Mouse (Mus musculus): ENCODE measurements around the gene Zc3hav1l. TPM values are rescaled to one million over a fixed set of nuclear protein-coding genes. Genes with fewer than 3 reads are reported as not detected.

The Zc3hav1l gene
- polyA plus RNA-seq, 1 experiment from 2014 or later, result 8.3 TPM

GRCm38 (mm10) chr6:38337166-38337705 is 38.2 kb upstream of the Zc3hav1l start:
- no peak for ATAC-seq (ENCODE audit: low FRiP score, low TSS enrichment)
- Histone ChIP-seq H3K4me3 (ENCODE audit: low read length) (no peak overlapping the region), H3K27ac (ENCODE audit: low read length) (no peak overlapping the region), H3K9ac (replicated peaks; ENCODE audit: low read length) (no peak overlapping the region), H3K36me3 (ENCODE audit: insufficient read depth, low read length) (no peaks in the 10 kb centered on the region), H3K9me3 (ENCODE audit: low read length) (no peaks in the 10 kb centered on the region), H3K4me2 (replicated peaks; ENCODE audit: low read depth, low read length) (no peak overlapping the region), H3K4me1 (ENCODE audit: insufficient read depth, low read length) (no peaks in the 10 kb centered on the region), H3K27me3 (ENCODE audit: insufficient read depth, low read length) (no peaks in the 10 kb centered on the region)
- WGBS, result 87% methylated on average over 4 of the region's 4 CpGs

- H3K36me3 ChIP-seq (ENCODE audit: insufficient read depth, low read length), result no peaks in the 10 kb centered on the region
- H3K9ac ChIP-seq (replicated peaks; ENCODE audit: low read length), result no peak overlapping the region
- H3K27ac ChIP-seq (ENCODE audit: low read length), result no peak overlapping the region
- no peaks in the 10 kb centered on the region for H3K27me3 ChIP-seq (ENCODE audit: insufficient read depth, low read length)
- H3K9me3 ChIP-seq (ENCODE audit: low read length), result no peaks in the 10 kb centered on the region
- no peaks in the 10 kb centered on the region for H3K4me1 ChIP-seq (ENCODE audit: insufficient read depth, low read length)
- 0 out of 2 replicates have a peak overlapping the region, but pooled peaks have one; percentile 19 for H3K4me2 ChIP-seq (replicated peaks; ENCODE audit: low read depth, low read length)
- no peak overlapping the region for H3K4me3 ChIP-seq (ENCODE audit: low read length)
- 0 out of 2 replicates have a peak, but pooled peaks have one; percentile 51 for ATAC-seq (ENCODE audit: low FRiP score, low TSS enrichment)
- WGBS, result 52% methylated on average over 6 of the region's 6 CpGs
These were observed 36.2 kb upstream of the Zc3hav1l start for GRCm38 (mm10) chr6:38335264-38335663.

- no peak overlapping the region for H3K27ac ChIP-seq (ENCODE audit: low read length)
- WGBS, result 31% methylated on average over 4 of the region's 4 CpGs
- no peak for ATAC-seq (ENCODE audit: low FRiP score, low TSS enrichment)
- H3K9me3 ChIP-seq (ENCODE audit: low read length), result no peaks in the 10 kb centered on the region
- H3K4me3 ChIP-seq (ENCODE audit: low read length), result no peak overlapping the region
- H3K4me2 ChIP-seq (replicated peaks; ENCODE audit: low read depth, low read length), result no peak overlapping the region
- H3K36me3 ChIP-seq (ENCODE audit: insufficient read depth, low read length), result no peaks in the 10 kb centered on the region
- no peak overlapping the region for H3K9ac ChIP-seq (replicated peaks; ENCODE audit: low read length)
- no peaks in the 10 kb centered on the region for H3K27me3 ChIP-seq (ENCODE audit: insufficient read depth, low read length)
- H3K4me1 ChIP-seq (ENCODE audit: insufficient read depth, low read length), result no peaks in the 10 kb centered on the region
These were observed 27.5 kb upstream of the Zc3hav1l start for GRCm38 (mm10) chr6:38326596-38326995.

GRCm38 (mm10) chr6:38320621-38321020 is 21.6 kb upstream of the Zc3hav1l start:
- no peaks in the 10 kb centered on the region for H3K36me3 ChIP-seq (ENCODE audit: insufficient read depth, low read length)
- WGBS, result 92% methylated on average over 9 of the region's 9 CpGs
- H3K4me3 ChIP-seq (ENCODE audit: low read length), result no peak overlapping the region
- H3K4me2 ChIP-seq (replicated peaks; ENCODE audit: low read depth, low read length), result no peak overlapping the region
- H3K9ac ChIP-seq (replicated peaks; ENCODE audit: low read length), result no peak overlapping the region
- H3K27ac ChIP-seq (ENCODE audit: low read length), result no peak overlapping the region
- no peak for ATAC-seq (ENCODE audit: low FRiP score, low TSS enrichment)
- no peaks in the 10 kb centered on the region for H3K9me3 ChIP-seq (ENCODE audit: low read length)
- H3K4me1 ChIP-seq (ENCODE audit: insufficient read depth, low read length), result no peaks in the 10 kb centered on the region
- H3K27me3 ChIP-seq (ENCODE audit: insufficient read depth, low read length), result no peaks in the 10 kb centered on the region

GRCm38 (mm10) chr6:38316050-38316449 is 17.0 kb upstream of the Zc3hav1l start:
- Histone ChIP-seq H3K9me3 (ENCODE audit: low read length) (no peaks in the 10 kb centered on the region), H3K4me2 (replicated peaks; ENCODE audit: low read depth, low read length) (no peak overlapping the region), H3K9ac (replicated peaks; ENCODE audit: low read length) (no peak overlapping the region), H3K27ac (ENCODE audit: low read length) (no peak overlapping the region), H3K4me1 (ENCODE audit: insufficient read depth, low read length) (no peaks in the 10 kb centered on the region), H3K36me3 (ENCODE audit: insufficient read depth, low read length) (no peaks in the 10 kb centered on the region), H3K27me3 (ENCODE audit: insufficient read depth, low read length) (no peaks in the 10 kb centered on the region), H3K4me3 (ENCODE audit: low read length) (no peak overlapping the region)
- no peak for ATAC-seq (ENCODE audit: low FRiP score, low TSS enrichment)
- WGBS, result 91% methylated on average over 4 of the region's 4 CpGs

GRCm38 (mm10) chr6:38309741-38310140 is 10.7 kb upstream of the Zc3hav1l start:
- Histone ChIP-seq H3K4me2 (replicated peaks; ENCODE audit: low read depth, low read length) (no peak overlapping the region), H3K27me3 (ENCODE audit: insufficient read depth, low read length) (no peaks in the 10 kb centered on the region), H3K27ac (ENCODE audit: low read length) (no peak overlapping the region), H3K9ac (replicated peaks; ENCODE audit: low read length) (no peak overlapping the region), H3K36me3 (ENCODE audit: insufficient read depth, low read length) (peaks cover 2% of the 10 kb centered on the region; the same call in 1 of the 2 replicates), H3K4me1 (ENCODE audit: insufficient read depth, low read length) (no peaks in the 10 kb centered on the region), H3K4me3 (ENCODE audit: low read length) (no peak overlapping the region), H3K9me3 (ENCODE audit: low read length) (peaks cover 3% of the 10 kb centered on the region)
- ATAC-seq (ENCODE audit: low FRiP score, low TSS enrichment), result no peak

GRCm38 (mm10) chr6:38304981-38305380 is 5.9 kb upstream of the Zc3hav1l start:
- ATAC-seq (ENCODE audit: low FRiP score, low TSS enrichment), result no peak
- H3K4me1 ChIP-seq (ENCODE audit: insufficient read depth, low read length), result no peaks in the 10 kb centered on the region
- H3K27me3 ChIP-seq (ENCODE audit: insufficient read depth, low read length), result no peaks in the 10 kb centered on the region
- WGBS, result 88% methylated on average over 3 of the region's 3 CpGs
- no peak overlapping the region for H3K4me3 ChIP-seq (ENCODE audit: low read length)
- H3K9ac ChIP-seq (replicated peaks; ENCODE audit: low read length), result no peak overlapping the region
- peaks cover 5% of the 10 kb centered on the region; the same call in 1 of the 2 replicates for H3K36me3 ChIP-seq (ENCODE audit: insufficient read depth, low read length)
- H3K9me3 ChIP-seq (ENCODE audit: low read length), result peaks cover 12% of the 10 kb centered on the region
- no peak overlapping the region for H3K4me2 ChIP-seq (replicated peaks; ENCODE audit: low read depth, low read length)
- no peak overlapping the region for H3K27ac ChIP-seq (ENCODE audit: low read length)

GRCm38 (mm10) chr6:38298246-38298635 is 818 bp downstream of the Zc3hav1l start:
- peaks cover 7% of the 10 kb centered on the region; the same call in 1 of the 2 replicates for H3K9me3 ChIP-seq (ENCODE audit: low read length)
- H3K36me3 ChIP-seq (ENCODE audit: insufficient read depth, low read length), result peaks cover 31% of the 10 kb centered on the region
- 0 out of 2 replicates have a peak, but pooled peaks have one; percentile 21 for ATAC-seq (ENCODE audit: low FRiP score, low TSS enrichment)
- peak overlapping the region; percentile 98 for H3K27ac ChIP-seq (ENCODE audit: low read length)
- H3K9ac ChIP-seq (replicated peaks; ENCODE audit: low read length), result peak overlapping the region; percentile 97
- peaks cover 11% of the 10 kb centered on the region; the same call in 1 of the 2 replicates for H3K4me1 ChIP-seq (ENCODE audit: insufficient read depth, low read length)
- peak overlapping the region; percentile 54 for H3K4me2 ChIP-seq (replicated peaks; ENCODE audit: low read depth, low read length)
- no peaks in the 10 kb centered on the region for H3K27me3 ChIP-seq (ENCODE audit: insufficient read depth, low read length)
- WGBS, result 0% methylated on average over 10 of the region's 10 CpGs
- H3K4me3 ChIP-seq (ENCODE audit: low read length), result peak overlapping the region; percentile 85

GRCm38 (mm10) chr6:38297580-38298245 is 1.3 kb downstream of the Zc3hav1l start:
- 29% methylated on average over 12 of the region's 12 CpGs for WGBS
- Histone ChIP-seq H3K27ac (ENCODE audit: low read length) (peak overlapping the region; percentile 98), H3K9ac (replicated peaks; ENCODE audit: low read length) (peak overlapping the region; percentile 97), H3K4me1 (ENCODE audit: insufficient read depth, low read length) (peaks cover 11% of the 10 kb centered on the region; the same call in 1 of the 2 replicates), H3K4me2 (replicated peaks; ENCODE audit: low read depth, low read length) (peak overlapping the region; percentile 54), H3K9me3 (ENCODE audit: low read length) (peaks cover 4% of the 10 kb centered on the region; the same call in 1 of the 2 replicates), H3K36me3 (ENCODE audit: insufficient read depth, low read length) (peaks cover 36% of the 10 kb centered on the region), H3K4me3 (ENCODE audit: low read length) (peak overlapping the region; percentile 85), H3K27me3 (ENCODE audit: insufficient read depth, low read length) (no peaks in the 10 kb centered on the region)
- no peak for ATAC-seq (ENCODE audit: low FRiP score, low TSS enrichment)

GRCm38 (mm10) chr6:38293708-38294107 is 5.4 kb downstream of the Zc3hav1l start:
- no peak for ATAC-seq (ENCODE audit: low FRiP score, low TSS enrichment)
- no peak overlapping the region for H3K4me2 ChIP-seq (replicated peaks; ENCODE audit: low read depth, low read length)
- WGBS, result 75% methylated on average over 3 of the region's 3 CpGs
- no peak overlapping the region for H3K4me3 ChIP-seq (ENCODE audit: low read length)
- no peak overlapping the region for H3K9ac ChIP-seq (replicated peaks; ENCODE audit: low read length)
- peaks cover 61% of the 10 kb centered on the region for H3K36me3 ChIP-seq (ENCODE audit: insufficient read depth, low read length)
- no peaks in the 10 kb centered on the region for H3K27me3 ChIP-seq (ENCODE audit: insufficient read depth, low read length)
- H3K27ac ChIP-seq (ENCODE audit: low read length), result no peak overlapping the region
- peaks cover 10% of the 10 kb centered on the region; the same call in 1 of the 2 replicates for H3K4me1 ChIP-seq (ENCODE audit: insufficient read depth, low read length)
- peaks cover 4% of the 10 kb centered on the region; the same call in 1 of the 2 replicates for H3K9me3 ChIP-seq (ENCODE audit: low read length)

All from kidney, embryonic 16.5 days (tissue).